Comparison of ENCODE assay signal across 9 mouse cellular contexts in the genomic region with DNA sequence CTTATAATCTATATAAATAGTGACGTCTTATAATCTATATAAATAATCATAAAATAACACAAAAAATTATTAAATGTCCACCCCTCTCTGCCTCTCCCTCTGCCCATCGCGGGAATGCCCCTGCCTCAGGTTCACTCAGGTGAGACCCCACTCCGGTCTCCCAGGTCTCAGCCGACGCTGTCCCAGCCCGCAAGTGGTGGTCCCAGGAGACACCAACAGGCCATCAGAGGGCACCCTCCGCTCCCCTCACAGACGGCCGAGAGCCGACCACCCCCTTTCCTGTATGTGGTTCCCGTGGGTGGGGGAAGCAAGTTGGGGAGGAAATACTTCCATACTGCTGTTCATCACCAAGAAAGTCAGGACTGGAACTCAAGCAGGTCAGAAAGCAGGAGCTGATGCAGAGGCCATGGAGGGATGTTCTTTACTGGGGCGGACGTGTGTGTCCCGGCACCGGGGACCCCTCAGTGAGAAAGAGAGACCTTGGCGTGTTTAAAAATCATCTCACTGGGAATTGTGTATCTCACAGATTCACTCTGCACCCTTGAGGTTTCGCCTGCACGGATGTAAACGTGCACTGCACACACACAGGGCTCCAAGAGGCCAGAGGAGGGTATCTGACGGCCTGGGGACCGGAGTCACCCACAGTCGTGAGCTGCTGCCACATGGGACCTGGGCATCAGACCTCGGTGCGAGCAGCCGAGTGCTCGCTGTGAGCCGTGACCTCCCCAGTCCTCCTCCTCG. TPM values are rescaled to one million over a fixed set of nuclear protein-coding genes. Genes with fewer than 3 reads are reported as not detected.
A peak's percentile ranks its signal among the peaks of the same experiment; 100 is the strongest.
DNase-seq lines count a peak whose midpoint lies in the region; ATAC-seq and TF ChIP-seq lines count a peak whose summit lies in the region.
"Had no signal": no experiment of that assay in that cellular context is flagged by ENCODE, and none has a peak within 500 bp of the region (broad histone marks: within the 10 kb centered on the region; RNA-seq: fewer than 3 reads in every experiment).

No protein-coding gene starts in this region.

- no peaks in the 10 kb centered on the region for H3K36me3 ChIP-seq in kidney, embryonic 15.5 days
- no peaks in the 10 kb centered on the region for H3K36me3 ChIP-seq in limb, embryonic 11.5 days (ENCODE audit: control insufficient read depth, insufficient read depth, low read length)
- H3K36me3 ChIP-seq in neural tube, embryonic 15.5 days, result no peaks in the 10 kb centered on the region

- peak overlapping the region; percentile 34 for H3K4me3 ChIP-seq in kidney, embryonic 15.5 days (replicated peaks)
- peak overlapping the region; percentile 15; the same call in 1 of the 2 replicates for H3K4me3 ChIP-seq in embryonic fibroblast, embryonic 13.5 days (ENCODE audit: insufficient read depth, low read length)
- peak overlapping the region; percentile 3; the same call in 1 of the 2 replicates for H3K4me3 ChIP-seq in limb, embryonic 11.5 days (ENCODE audit: low read depth, low read length)
- H3K4me3 ChIP-seq in neural tube, embryonic 15.5 days (replicated peaks), result peak overlapping the region; percentile 39

- no peak for TF ChIP-seq CTCF in embryonic fibroblast, embryonic 13.5 days (IDR thresholded peaks at IDR 0.05; ENCODE audit: borderline replicate concordance, insufficient read depth, low read length)

- TF ChIP-seq POLR2A in embryonic fibroblast, embryonic 13.5 days (IDR thresholded peaks at IDR 0.05; ENCODE audit: low read depth, low read length), result no peak

- no peaks in the 10 kb centered on the region for H3K27me3 ChIP-seq in kidney, embryonic 15.5 days
- H3K27me3 ChIP-seq in limb, embryonic 11.5 days (ENCODE audit: control insufficient read depth, insufficient read depth, low read length), result no peaks in the 10 kb centered on the region
- H3K27me3 ChIP-seq in neural tube, embryonic 15.5 days (replicated peaks), result 0 out of 2 replicates have a peak, but pooled peaks cover 3% of the 10 kb centered on the region

- H3K9me3 ChIP-seq in kidney, embryonic 15.5 days (replicated peaks), result no peaks in the 10 kb centered on the region
- H3K9me3 ChIP-seq in limb, embryonic 11.5 days (ENCODE audit: control insufficient read depth, low read length), result no peaks in the 10 kb centered on the region
- H3K9me3 ChIP-seq in neural tube, embryonic 15.5 days (replicated peaks), result no peaks in the 10 kb centered on the region

- H3K4me1 ChIP-seq in kidney, embryonic 15.5 days, result peaks cover 7% of the 10 kb centered on the region; the same call in 1 of the 2 replicates
- H3K4me1 ChIP-seq in embryonic fibroblast, embryonic 13.5 days (ENCODE audit: control insufficient read depth, insufficient read depth, low read length), result peaks cover 3% of the 10 kb centered on the region; the same call in 1 of the 2 replicates
- no peaks in the 10 kb centered on the region for H3K4me1 ChIP-seq in limb, embryonic 11.5 days (ENCODE audit: control insufficient read depth, insufficient read depth, low read length)
- peaks cover 11% of the 10 kb centered on the region for H3K4me1 ChIP-seq in neural tube, embryonic 15.5 days

- 0 out of 2 replicates have a peak, but pooled peaks have one; percentile 40 for ATAC-seq in kidney, embryonic 15.5 days (replicated peaks; ENCODE audit: low FRiP score)
- no peak for ATAC-seq in limb, embryonic 11.5 days (ENCODE audit: insufficient number of reproducible peaks, low FRiP score, low TSS enrichment, low read depth)
- no peak for ATAC-seq in neural tube, embryonic 15.5 days (ENCODE audit: low FRiP score)
- ATAC-seq in megakaryocyte progenitor cell, adult 5-6 weeks (replicated peaks; ENCODE audit: poor library complexity), result no peak

- peak overlapping the region; percentile 71 for H3K4me2 ChIP-seq in kidney, embryonic 15.5 days
- H3K4me2 ChIP-seq in limb, embryonic 11.5 days (ENCODE audit: low read depth, severe bottlenecking), result peak overlapping the region; percentile 45
- H3K4me2 ChIP-seq in neural tube, embryonic 15.5 days, result peak overlapping the region; percentile 76

- 40% methylated on average over 29 of the region's 29 CpGs for WGBS in kidney, embryonic 15.5 days
- WGBS in limb, embryonic 11.5 days, result 46% methylated on average over 29 of the region's 29 CpGs
- 50% methylated on average over 29 of the region's 29 CpGs for WGBS in neural tube, embryonic 15.5 days

- no peak overlapping the region for H3K9ac ChIP-seq in kidney, embryonic 15.5 days
- no peak overlapping the region for H3K9ac ChIP-seq in limb, embryonic 11.5 days (ENCODE audit: low read length)
- H3K9ac ChIP-seq in neural tube, embryonic 15.5 days (replicated peaks), result peak overlapping the region; percentile 44; the same call in 1 of the 2 replicates

- no peak for DNase-seq in kidney, postnatal 4 days
- DNase-seq in limb, embryonic 11.5 days (ENCODE audit: low spot score), result no peak
- DNase-seq in cerebellum, adult 9-11 months, result no peak
- no peak for DNase-seq in layer of hippocampus, postnatal 36 days

- no peak overlapping the region for H3K27ac ChIP-seq in kidney, embryonic 15.5 days
- H3K27ac ChIP-seq in embryonic fibroblast, embryonic 13.5 days (ENCODE audit: insufficient read depth, low read length), result no peak overlapping the region
- no peak overlapping the region for H3K27ac ChIP-seq in limb, embryonic 11.5 days (replicated peaks; ENCODE audit: low read depth, low read length)
- H3K27ac ChIP-seq in neural tube, embryonic 15.5 days (replicated peaks), result no peak overlapping the region

RNA-seq across cellular contexts. Expression of gene Lcn4, which starts 9.1 kb away (rescaled TPM):
- polyA plus RNA-seq in kidney, embryonic 15.5 days (2015; fragmentation: Nextera tagmentation; extraction: Ambion mirVana), result not detected in 2 replicates
- not detected in 2 replicates for polyA plus RNA-seq in embryonic fibroblast, embryonic 13.5 days (2011; ENCODE audit: insufficient read length, low read depth, missing spikeins)
- polyA plus RNA-seq in limb, embryonic 11.5 days (2014; fragmentation: Nextera tagmentation; extraction: Ambion mirVana), result not detected in 2 replicates
- polyA plus RNA-seq in neural tube, embryonic 15.5 days (2015; fragmentation: Nextera tagmentation; extraction: Ambion mirVana), result not detected in 2 replicates
- 0.30 and 1.6 TPM in 2 replicates for total RNA-seq in megakaryocyte progenitor cell, adult 5-6 weeks (2015)
- total RNA-seq in megakaryocyte progenitor cell, adult 5-6 weeks (2017), result not detected in 2 replicates
- total RNA-seq in layer of hippocampus, postnatal 36 days (2021), result not detected
- total RNA-seq: hematopoietic stem cell, adult 5-6 weeks had no signal

RNA-seq across cellular contexts. Expression of gene Fam69b, which starts 33.7 kb away (rescaled TPM):
- polyA plus RNA-seq in kidney, embryonic 15.5 days (2015; fragmentation: Nextera tagmentation; extraction: Ambion mirVana), result 32.9 and 33.1 TPM in 2 replicates
- polyA plus RNA-seq in embryonic fibroblast, embryonic 13.5 days (2011; ENCODE audit: insufficient read length, low read depth, missing spikeins), result 12.0 and 16.3 TPM in 2 replicates
- 42.4 and 45.1 TPM in 2 replicates for polyA plus RNA-seq in limb, embryonic 11.5 days (2014; fragmentation: Nextera tagmentation; extraction: Ambion mirVana)
- 121 and 145 TPM in 2 replicates for polyA plus RNA-seq in neural tube, embryonic 15.5 days (2015; fragmentation: Nextera tagmentation; extraction: Ambion mirVana)
- 2.8 and 4.8 TPM in 2 replicates for total RNA-seq in megakaryocyte progenitor cell, adult 5-6 weeks (2015)
- 9.2 and 9.4 TPM in 2 replicates for total RNA-seq in megakaryocyte progenitor cell, adult 5-6 weeks (2017)
- total RNA-seq in layer of hippocampus, postnatal 36 days (2021), result 10 to 100 TPM; 73.2 to 77.5 TPM

RNA-seq across cellular contexts. Expression of gene Agpat2, which starts 57.7 kb away (rescaled TPM):
- 41.7 and 47.7 TPM in 2 replicates for polyA plus RNA-seq in kidney, embryonic 15.5 days (2015; fragmentation: Nextera tagmentation; extraction: Ambion mirVana)
- 21.4 and 22.4 TPM in 2 replicates for polyA plus RNA-seq in embryonic fibroblast, embryonic 13.5 days (2011; ENCODE audit: insufficient read length, low read depth, missing spikeins)
- 12.2 and 12.8 TPM in 2 replicates for polyA plus RNA-seq in limb, embryonic 11.5 days (2014; fragmentation: Nextera tagmentation; extraction: Ambion mirVana)
- polyA plus RNA-seq in neural tube, embryonic 15.5 days (2015; fragmentation: Nextera tagmentation; extraction: Ambion mirVana), result 5.5 and 13.6 TPM in 2 replicates
- total RNA-seq in megakaryocyte progenitor cell, adult 5-6 weeks (2015), result 47.8 and 50.3 TPM in 2 replicates
- 43.5 and 52.3 TPM in 2 replicates for total RNA-seq in megakaryocyte progenitor cell, adult 5-6 weeks (2017)
- 1 to 10 TPM; 1.3 to 2.3 TPM for total RNA-seq in layer of hippocampus, postnatal 36 days (2021)
